Mouse (Mus musculus) heart, embryonic 11.5 days (tissue): ENCODE measurements around the gene Trmt112. TPM values are rescaled to one million over a fixed set of nuclear protein-coding genes. Genes with fewer than 3 reads are reported as not detected.

ENCODE experiments used
- ATAC-seq: fragments of 200-750 bp; cut with Nextera tagmentation; replicated peaks from 2 replicates; pipeline ENCODE4 v1.8.0; 2017; ENCODE audit warnings: moderate library complexity; ENCODE audit not compliant: insufficient number of reproducible peaks, low FRiP score, low TSS enrichment
- H3K27ac ChIP-seq: fragments of 300-500 bp; sonication (generic); 2 replicates; pipeline ENCODE4 v1.5.1; 2014; ENCODE audit warnings: mild to moderate bottlenecking, low read depth, low read length
- H3K27me3 ChIP-seq: fragments of 300-500 bp; sonication (generic); 2 replicates; pipeline ENCODE4 v1.6.1; 2014; ENCODE audit warnings: mild to moderate bottlenecking, low read length, mixed read lengths; ENCODE audit not compliant: control insufficient read depth, insufficient read depth
- H3K36me3 ChIP-seq: fragments of 300-500 bp; sonication (generic); 2 replicates; pipeline ENCODE4 v1.6.1; 2014; ENCODE audit warnings: mild to moderate bottlenecking, low read length, moderate library complexity, mixed read lengths; ENCODE audit not compliant: control insufficient read depth, insufficient read depth
- H3K4me1 ChIP-seq: fragments of 300-500 bp; sonication (generic); 2 replicates; pipeline ENCODE4 v1.6.1; 2014; ENCODE audit warnings: low read length; ENCODE audit not compliant: control insufficient read depth, insufficient read depth
- H3K4me2 ChIP-seq: fragments of 300-500 bp; sonication (generic); 2 replicates; pipeline ENCODE4 v1.6.1; 2014; ENCODE audit warnings: mild to moderate bottlenecking, moderate library complexity
- H3K4me3 ChIP-seq: fragments of 300-500 bp; sonication (generic); 2 replicates; pipeline ENCODE4 v1.5.1; 2014; ENCODE audit warnings: low read depth, low read length
- H3K9ac ChIP-seq: fragments of 300-500 bp; sonication (generic); 2 replicates; pipeline ENCODE4 v1.6.1; 2014; ENCODE audit warnings: mild to moderate bottlenecking, low read depth, low read length, moderate library complexity
- H3K9me3 ChIP-seq: fragments of 300-500 bp; sonication (generic); replicated peaks from 2 replicates; pipeline ENCODE4 v1.6.1; 2016; ENCODE audit warnings: low read length; ENCODE audit not compliant: control insufficient read depth
- WGBS: fragments of 180-500 bp; shearing (Covaris S2); extraction: QIAGEN DNeasy Blood & Tissue Kit; methylation state at CpG from one replicate; pipeline ENCODE4 v1.1.7; 2014; ENCODE audit not compliant: insufficient replicate concordance; 5-methylcytosine and 5-hydroxymethylcytosine counted together
- microRNA-seq: library from miRNA; unstranded; fragments of <30 nt; microRNA quantifications from one replicate; pipeline ENCODE4, GENCODE M21; 2016; ENCODE audit warnings: borderline number of aligned reads
- polyA plus RNA-seq: library from polyadenylated mRNA; unstranded; fragments of >200 nt; fragmentation: Nextera tagmentation; extraction: Ambion mirVana; gene quantifications from 2 replicates; pipeline ENCODE4 v1.2.1, GENCODE M21; 2014

Trmt112 gene
- polyA plus RNA-seq, 1 experiment from 2014 or later, result 97.8 TPM

- Histone ChIP-seq H3K9ac (peak overlapping the region; percentile 83), H3K4me1 (peaks cover 32% of the 10 kb centered on the region), H3K9me3 (no peaks in the 10 kb centered on the region), H3K36me3 (peaks cover 11% of the 10 kb centered on the region), H3K4me2 (peak overlapping the region; percentile 94), H3K4me3 (peak overlapping the region; percentile 70), H3K27ac (peak overlapping the region; percentile 96), H3K27me3 (no peaks in the 10 kb centered on the region)
- ATAC-seq, result no peak
- 2% methylated on average over 3 of the region's 3 CpGs for WGBS
Measured at GRCm38 (mm10) chr19:6952712-6953037, 43.2 kb downstream of the Trmt112 start.

DNA sequence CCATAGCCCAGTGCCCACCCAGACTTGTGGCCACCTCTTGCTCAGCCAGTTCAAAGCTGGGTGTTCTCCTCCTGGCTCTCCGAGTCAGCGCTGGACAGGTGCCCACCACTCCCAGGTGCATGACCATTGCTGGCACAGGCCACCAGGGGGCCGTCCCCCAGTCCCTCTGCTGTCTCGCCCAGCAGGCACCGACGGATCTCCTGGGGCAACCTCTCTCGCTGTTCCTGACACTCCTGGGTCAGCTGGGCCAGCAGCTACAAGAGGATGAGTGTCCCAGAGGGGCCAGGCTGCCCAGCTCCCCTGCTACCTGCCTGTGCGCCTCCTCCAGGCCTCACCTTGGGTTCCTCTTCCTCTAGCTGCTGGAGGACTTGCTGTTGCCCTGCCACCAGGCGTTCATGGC is 44.5 kb downstream of the Trmt112 start:
- H3K27ac ChIP-seq, result no peak overlapping the region
- WGBS, result 61% methylated on average over 9 of the region's 9 CpGs
- ATAC-seq, result no peak
- H3K36me3 ChIP-seq, result peaks cover 20% of the 10 kb centered on the region
- H3K27me3 ChIP-seq, result no peaks in the 10 kb centered on the region
- H3K9ac ChIP-seq, result no peak overlapping the region
- H3K4me3 ChIP-seq, result no peak overlapping the region
- H3K4me2 ChIP-seq, result no peak overlapping the region
- H3K9me3 ChIP-seq, result no peaks in the 10 kb centered on the region
- peaks cover 32% of the 10 kb centered on the region for H3K4me1 ChIP-seq

DNA sequence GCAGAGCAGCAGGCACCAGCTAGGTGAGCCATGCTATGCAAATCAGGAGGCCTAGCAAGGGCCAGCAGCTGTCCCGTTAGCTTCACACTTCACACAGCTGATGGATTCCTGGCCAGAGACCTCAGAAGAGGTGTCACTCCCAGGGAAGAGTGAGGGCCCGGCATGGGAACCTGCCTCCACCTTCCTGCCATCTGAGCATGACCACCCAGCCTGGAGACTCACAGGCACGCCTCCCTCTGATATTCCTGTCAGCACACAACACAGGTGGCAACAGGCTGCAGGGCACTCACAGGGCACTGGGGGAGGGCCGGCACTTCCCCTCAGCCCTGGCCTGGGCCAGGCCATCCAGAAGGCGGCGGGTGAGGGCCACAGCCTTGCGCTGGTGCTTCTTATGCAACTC is 45.9 kb downstream of the Trmt112 start:
- Histone ChIP-seq H3K9me3 (no peaks in the 10 kb centered on the region), H3K36me3 (peaks cover 20% of the 10 kb centered on the region), H3K27ac (no peak overlapping the region), H3K4me3 (no peak overlapping the region), H3K27me3 (no peaks in the 10 kb centered on the region), H3K4me1 (peaks cover 26% of the 10 kb centered on the region), H3K9ac (0 out of 2 replicates have a peak overlapping the region, but pooled peaks have one; percentile 30), H3K4me2 (no peak overlapping the region; the same call in 1 of the 2 replicates)
- no peak for ATAC-seq
- WGBS, result 50% methylated on average over 7 of the region's 7 CpGs

- no peak for ATAC-seq
- Histone ChIP-seq H3K9me3 (no peaks in the 10 kb centered on the region), H3K4me2 (no peak overlapping the region), H3K9ac (no peak overlapping the region), H3K4me3 (no peak overlapping the region), H3K27ac (no peak overlapping the region), H3K36me3 (peaks cover 20% of the 10 kb centered on the region), H3K4me1 (peaks cover 26% of the 10 kb centered on the region), H3K27me3 (no peaks in the 10 kb centered on the region)
- WGBS, result 78% methylated on average over 10 of the region's 10 CpGs
Measured at GRCm38 (mm10) chr19:6956461-6956860, 47.0 kb downstream of the Trmt112 start.

Small RNAs within 50 kb of the gene (microRNA-seq; reads per million reads assigned to microRNA genes)
- gene Mir6990, result 3.5 reads per million, percentile 33 among the genes with 10 or more reads in this experiment

Other genes with a start within 250 kb of the Trmt112 start
- gene Rps6ka4, start 69.1 kb upstream of the Trmt112 start, polyA plus RNA-seq, result 11.1 and 11.7 TPM in 2 replicates
- gene Ccdc88b, start 51.5 kb upstream of the Trmt112 start, polyA plus RNA-seq, result 0.15 and 0.84 TPM in 2 replicates
- gene Prdx5, start 408 bp downstream of the Trmt112 start, polyA plus RNA-seq, result 143 and 150 TPM in 2 replicates
- 9.0 and 10.5 TPM in 2 replicates for gene Esrra, start 12.1 kb downstream of the Trmt112 start, polyA plus RNA-seq
- 1.9 and 3.9 TPM in 2 replicates for gene Catsperz, start 15.7 kb downstream of the Trmt112 start, polyA plus RNA-seq
- gene Kcnk4, start 24.8 kb downstream of the Trmt112 start, polyA plus RNA-seq, result 0.17 and 0.46 TPM in 2 replicates
- 54.9 and 55.7 TPM in 2 replicates for gene Bad, start 32.2 kb downstream of the Trmt112 start, polyA plus RNA-seq
- gene Gpr137, start 32.8 kb downstream of the Trmt112 start, polyA plus RNA-seq, result 22.4 and 23.7 TPM in 2 replicates
- gene Ppp1r14b, start 65.3 kb downstream of the Trmt112 start, polyA plus RNA-seq, result 162 and 177 TPM in 2 replicates
- gene Plcb3, start 66.8 kb downstream of the Trmt112 start, polyA plus RNA-seq, result 17.2 and 20.1 TPM in 2 replicates
- gene Fkbp2, start 70.8 kb downstream of the Trmt112 start, polyA plus RNA-seq, result 84.5 and 88.4 TPM in 2 replicates
- gene Vegfb, start 78.0 kb downstream of the Trmt112 start, polyA plus RNA-seq, result 76.9 and 79.1 TPM in 2 replicates
- gene Dnajc4, start 82.9 kb downstream of the Trmt112 start, polyA plus RNA-seq, result 26.3 and 28.5 TPM in 2 replicates
- gene Nudt22, start 86.4 kb downstream of the Trmt112 start, polyA plus RNA-seq, result 24.6 and 25.2 TPM in 2 replicates
- 13.4 and 14.7 TPM in 2 replicates for gene Trpt1, start 86.4 kb downstream of the Trmt112 start, polyA plus RNA-seq
- 11.5 and 11.9 TPM in 2 replicates for gene Fermt3, start 109.8 kb downstream of the Trmt112 start, polyA plus RNA-seq
- gene Stip1, start 130.3 kb downstream of the Trmt112 start, polyA plus RNA-seq, result 266 and 283 TPM in 2 replicates
- 13.3 and 16.7 TPM in 2 replicates for gene Macrod1, start 147.1 kb downstream of the Trmt112 start, polyA plus RNA-seq
- gene Flrt1, start 196.0 kb downstream of the Trmt112 start, polyA plus RNA-seq, result 0.79 and 0.97 TPM in 2 replicates